35 mouse cellular contexts compared by ENCODE assay signal in the genomic region with DNA sequence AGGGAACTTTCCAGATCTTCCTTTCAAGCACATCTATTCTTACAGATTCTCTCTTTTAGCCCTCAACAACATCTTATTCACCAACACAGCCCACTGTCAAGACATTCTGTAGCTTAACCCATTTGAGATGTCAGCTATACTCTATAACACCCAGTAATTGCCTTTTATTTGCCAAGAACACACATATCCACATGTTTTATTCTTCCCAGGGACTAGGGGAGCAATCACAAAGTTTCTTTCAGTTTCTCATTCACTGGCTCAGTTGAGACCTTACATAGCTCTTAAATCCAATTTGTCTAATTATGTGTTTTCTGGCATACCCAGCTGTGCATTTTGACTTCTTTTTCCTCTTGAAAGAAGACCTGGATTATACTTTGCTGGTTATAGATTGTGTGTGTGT.
"Had no signal": no experiment of that assay in that cellular context is flagged by ENCODE, and none has a peak within 500 bp of the region (broad histone marks: within the 10 kb centered on the region; RNA-seq: fewer than 3 reads in every experiment).

No protein-coding gene starts in this region.

- ATAC-seq: hindbrain, embryonic 16.5 days; hindbrain, postnatal 0 days; inflammation-experienced regulatory T-cells, adult 6 months; intestine, embryonic 15.5 days; intestine, embryonic 16.5 days; intestine, postnatal 0 days had no signal

- H3K4me2 ChIP-seq: heart, embryonic 11.5 days; heart, embryonic 12.5 days; heart, embryonic 13.5 days; heart, embryonic 15.5 days; hindbrain, embryonic 12.5 days; hindbrain, embryonic 13.5 days; hindbrain, embryonic 14.5 days; hindbrain, embryonic 15.5 days; intestine, embryonic 15.5 days; kidney, embryonic 15.5 days had no signal

- H3K4me3 ChIP-seq: heart, embryonic 10.5 days; heart, embryonic 12.5 days; heart, embryonic 13.5 days; heart, embryonic 15.5 days; hindbrain, embryonic 10.5 days; hindbrain, embryonic 12.5 days; hindbrain, embryonic 13.5 days; hindbrain, embryonic 15.5 days; intestine, embryonic 15.5 days; kidney, embryonic 15.5 days; layer of hippocampus, adult 2 months had no signal

- H3K9me3 ChIP-seq: heart, embryonic 10.5 days; heart, embryonic 12.5 days; heart, embryonic 13.5 days; heart, embryonic 15.5 days; hindbrain, embryonic 10.5 days; hindbrain, embryonic 12.5 days; hindbrain, embryonic 13.5 days; hindbrain, embryonic 15.5 days; intestine, embryonic 15.5 days; kidney, embryonic 15.5 days had no signal

- H3K36me3 ChIP-seq: heart, embryonic 10.5 days; heart, embryonic 12.5 days; heart, embryonic 13.5 days; heart, embryonic 15.5 days; hindbrain, embryonic 10.5 days; hindbrain, embryonic 12.5 days; hindbrain, embryonic 13.5 days; hindbrain, embryonic 15.5 days; intestine, embryonic 15.5 days; kidney, embryonic 15.5 days had no signal

- H3K4me1 ChIP-seq: heart, embryonic 10.5 days; heart, embryonic 12.5 days; heart, embryonic 13.5 days; heart, embryonic 15.5 days; hindbrain, embryonic 10.5 days; hindbrain, embryonic 12.5 days; hindbrain, embryonic 13.5 days; hindbrain, embryonic 15.5 days; intestine, embryonic 15.5 days; kidney, embryonic 15.5 days had no signal

- H3K27ac ChIP-seq: heart, embryonic 10.5 days; heart, embryonic 13.5 days; heart, embryonic 15.5 days; hindbrain, embryonic 10.5 days; hindbrain, embryonic 12.5 days; hindbrain, embryonic 13.5 days; hindbrain, embryonic 14.5 days; hindbrain, embryonic 15.5 days; hindbrain, postnatal 0 days; intestine, embryonic 15.5 days; kidney, embryonic 15.5 days; kidney, postnatal 0 days; layer of hippocampus, adult 2 months had no signal

- H3K9ac ChIP-seq: heart, embryonic 12.5 days; heart, embryonic 13.5 days; heart, embryonic 15.5 days; hindbrain, embryonic 12.5 days; hindbrain, embryonic 13.5 days; hindbrain, embryonic 14.5 days; hindbrain, embryonic 15.5 days; intestine, embryonic 15.5 days; kidney, embryonic 15.5 days had no signal

- H3K27me3 ChIP-seq: heart, embryonic 12.5 days; heart, embryonic 13.5 days; heart, embryonic 15.5 days; hindbrain, embryonic 12.5 days; hindbrain, embryonic 13.5 days; hindbrain, embryonic 15.5 days; intestine, embryonic 15.5 days; kidney, embryonic 15.5 days had no signal

- DNase-seq: heart, postnatal 10 days; heart, postnatal 14 days; heart, postnatal 36 days; heart, postnatal 4 days; kidney, adult 11 months; kidney, adult 18-20 months; kidney, adult 2 months; kidney, adult 8-10 months; kidney, adult 9 months; kidney, postnatal 10 days; kidney, postnatal 14 days; kidney, postnatal 25 days; kidney, postnatal 36 days; kidney, postnatal 4 days; layer of hippocampus, adult 9-11 months; layer of hippocampus, postnatal 36 days had no signal
